Mouse (Mus musculus) forebrain, postnatal 0 days (tissue): Measurements from ENCODE around the gene Ptprj. TPM values are rescaled to one million over a fixed set of nuclear protein-coding genes. Genes with fewer than 3 reads are reported as not detected.
A peak's percentile ranks its signal among the peaks of the same experiment; 100 is the strongest.

ENCODE experiments used
- ATAC-seq: fragments of 200-750 bp; cut with Nextera tagmentation; 2 replicates; pipeline ENCODE4 v1.8.0; 2017; ENCODE audit warnings: mild to moderate bottlenecking, moderate library complexity
- DNase-seq: peaks from one replicate; pipeline ENCODE4 v3.0.0-alpha.2; 2015
- H3K27ac ChIP-seq: fragments of 300-500 bp; sonication (generic); 2 replicates; pipeline ENCODE4 v1.5.1; 2014; ENCODE audit warnings: low read depth, mild to moderate bottlenecking, antibody characterized with exemption, low read length, moderate library complexity, mixed read lengths
- H3K27me3 ChIP-seq: fragments of 300-500 bp; sonication (generic); 2 replicates; pipeline ENCODE4 v1.6.1; 2014; ENCODE audit warnings: mild to moderate bottlenecking, low read length, mixed read lengths; ENCODE audit not compliant: insufficient read depth
- H3K36me3 ChIP-seq: fragments of 300-500 bp; sonication (generic); 2 replicates; pipeline ENCODE4 v1.6.1; 2014; ENCODE audit warnings: mild to moderate bottlenecking, moderate library complexity; ENCODE audit not compliant: insufficient read depth
- H3K4me1 ChIP-seq: fragments of 300-500 bp; sonication (generic); 2 replicates; pipeline ENCODE4 v1.6.1; 2014; ENCODE audit warnings: antibody characterized with exemption; ENCODE audit not compliant: insufficient read depth
- H3K4me2 ChIP-seq: fragments of 300-500 bp; sonication (generic); 2 replicates; pipeline ENCODE4 v1.6.1; 2014; ENCODE audit warnings: low read depth, mild to moderate bottlenecking, moderate library complexity
- H3K4me3 ChIP-seq: fragments of 300-500 bp; sonication (generic); 2 replicates; pipeline ENCODE4 v1.5.1; 2014; ENCODE audit warnings: low read depth, low read length, mixed read lengths
- H3K9ac ChIP-seq: fragments of 300-500 bp; sonication (generic); 2 replicates; pipeline ENCODE4 v1.6.1; 2014; ENCODE audit warnings: mild to moderate bottlenecking
- H3K9me3 ChIP-seq: fragments of 300-500 bp; sonication (generic); 2 replicates; pipeline ENCODE4 v1.6.1; 2016; ENCODE audit warnings: low read length
- CTCF ChIP-seq: sonication (generic); IDR thresholded peaks from 2 replicates; pipeline ENCODE4 v1.5.1; 2016; ENCODE audit warnings: antibody characterized with exemption, control low read depth, low read depth
- WGBS: fragments of 180-500 bp; shearing (Covaris S2); extraction: QIAGEN DNeasy Blood & Tissue Kit; methylation state at CpG from one replicate; pipeline ENCODE4 v1.1.7; 2014; 5-methylcytosine and 5-hydroxymethylcytosine counted together
- polyA plus RNA-seq: library from polyadenylated mRNA; unstranded; fragments of >200 nt; fragmentation: Nextera tagmentation; extraction: Ambion mirVana; gene quantifications from 2 replicates; pipeline ENCODE4 v1.2.1, GENCODE M21; 2015
- total RNA-seq: library from RNA; depleted of rRNA; stranded (reverse); fragments of >200 nt; gene quantifications from 2 replicates; pipeline ENCODE4 v1.2.3, GENCODE M21; 2014; rRNA removed

Gene Ptprj
- total RNA-seq (29.9 and 34.0 TPM in 2 replicates), polyA plus RNA-seq (2.5 and 3.9 TPM in 2 replicates)

DNA sequence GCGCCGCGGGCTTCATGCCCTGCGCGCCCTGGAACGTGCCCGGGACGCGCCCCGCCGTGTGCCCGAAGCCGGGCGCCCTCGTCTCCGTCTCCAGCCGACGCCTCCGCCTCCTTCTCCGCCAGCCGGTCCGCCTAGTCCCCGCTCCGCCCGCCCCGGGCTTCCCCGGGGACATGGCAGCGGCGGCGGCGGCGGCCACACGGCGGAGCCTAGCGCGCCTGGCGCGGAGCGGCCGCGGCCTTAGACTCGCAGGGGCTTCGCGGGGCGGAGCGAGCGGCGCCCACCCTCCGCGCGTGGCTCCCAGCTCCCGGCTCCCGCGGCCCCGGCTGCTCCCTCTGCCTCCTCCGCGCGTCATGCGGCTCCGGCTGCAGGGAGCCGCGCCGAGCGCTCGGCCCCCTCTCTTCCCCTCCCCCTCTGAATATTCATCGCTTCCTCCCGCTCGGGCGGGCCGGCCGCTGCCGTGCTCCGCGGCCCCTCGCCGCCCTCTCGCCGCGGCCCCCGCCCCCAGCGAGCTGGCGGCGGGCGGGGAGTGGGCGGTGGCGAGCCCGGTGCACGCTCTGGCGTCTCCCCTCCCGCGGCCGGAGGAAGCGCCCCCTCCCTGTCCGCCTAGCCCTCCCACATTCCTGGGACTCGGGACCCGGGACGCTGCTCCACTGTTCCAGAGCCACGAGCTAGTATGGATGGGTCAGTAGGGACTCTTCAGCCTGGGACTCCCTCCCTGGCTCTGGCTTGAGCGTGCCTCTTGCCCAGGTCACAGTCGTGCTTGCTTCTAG lies at the start of gene Ptprj:
Ptprj (minus strand) TSS at position 412 of the 770 bp plus-strand sequence.
- no peaks in the 10 kb centered on the region for H3K4me1 ChIP-seq
- H3K4me3 ChIP-seq: peak within 1 kb of the TSS; percentile 92
- no peak for TF ChIP-seq CTCF
- H3K27ac ChIP-seq: peak within 1 kb of the TSS; percentile 86
- peak within 1 kb of the TSS; percentile 88 for H3K4me2 ChIP-seq
- ATAC-seq (peak; percentile 86), DNase-seq (peak; percentile 77)
- no peaks in the 10 kb centered on the region for H3K9me3 ChIP-seq
- H3K36me3 ChIP-seq: no peaks in the 10 kb centered on the region
- WGBS: 7% methylated on average over 78 of the region's 100 CpGs
- no peaks in the 10 kb centered on the region for H3K27me3 ChIP-seq
- H3K9ac ChIP-seq: peak within 1 kb of the TSS; percentile 89

DNA sequence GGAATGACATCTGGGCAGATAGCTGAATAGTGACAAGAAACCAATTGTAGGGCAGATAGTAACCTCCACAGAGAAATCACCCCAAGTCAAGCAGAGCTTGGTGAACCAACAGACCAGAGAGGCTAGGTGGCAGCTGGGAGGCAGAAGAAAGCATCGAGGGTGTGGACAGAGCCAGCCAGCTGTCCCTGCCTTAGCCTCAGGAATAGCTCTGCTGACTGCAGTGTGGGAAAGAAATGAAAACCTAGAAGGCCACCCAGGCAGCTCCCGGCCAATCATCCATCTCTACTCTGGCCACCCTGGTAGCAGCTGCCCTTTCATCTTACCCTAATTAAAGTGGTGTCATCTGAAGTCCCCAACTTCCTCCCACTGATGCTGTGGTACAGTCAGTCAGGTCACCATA lies 49.1 kb upstream of the Ptprj start:
- ATAC-seq (no peak), DNase-seq (no peak)
- TF ChIP-seq CTCF: no peak

DNA sequence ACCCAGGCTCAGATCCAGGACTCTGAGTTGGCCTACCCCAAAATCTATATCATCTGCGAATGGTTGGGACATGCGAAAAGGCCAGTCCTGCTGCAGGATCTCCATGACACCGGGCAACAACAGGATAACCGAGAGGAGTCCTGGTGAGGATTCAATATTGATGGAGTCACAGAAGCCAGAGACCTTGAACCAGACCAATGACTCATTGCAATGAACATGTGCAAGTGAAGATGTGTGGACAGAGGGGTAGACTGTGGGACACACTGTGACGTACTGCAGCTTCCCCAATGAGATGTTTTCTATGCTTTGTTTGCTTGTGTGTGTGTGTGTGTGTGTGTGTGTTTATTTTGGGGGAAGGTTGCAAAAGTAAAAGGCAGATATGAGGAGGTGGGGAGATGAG lies 47.8 kb upstream of the Ptprj start:
- 91% methylated on average over 5 of the region's 5 CpGs for WGBS
- no peak for TF ChIP-seq CTCF
- no peaks in the 10 kb centered on the region for H3K9me3 ChIP-seq
- ATAC-seq (no peak), DNase-seq (no peak)
- H3K9ac ChIP-seq: no peak overlapping the region
- H3K27ac ChIP-seq: no peak overlapping the region
- no peaks in the 10 kb centered on the region for H3K4me1 ChIP-seq
- H3K4me2 ChIP-seq: no peak overlapping the region
- H3K36me3 ChIP-seq: no peaks in the 10 kb centered on the region
- H3K27me3 ChIP-seq: no peaks in the 10 kb centered on the region
- no peak overlapping the region for H3K4me3 ChIP-seq

More for the DNA sequence above, 49.1 kb upstream of the Ptprj start:
- Histone ChIP-seq H3K4me3 (no peak overlapping the region), H3K9ac (no peak overlapping the region), H3K9me3 (no peaks in the 10 kb centered on the region), H3K27ac (no peak overlapping the region), H3K4me2 (no peak overlapping the region), H3K27me3 (no peaks in the 10 kb centered on the region), H3K36me3 (no peaks in the 10 kb centered on the region), H3K4me1 (no peaks in the 10 kb centered on the region)
- WGBS: 65% methylated on average over 2 of the region's 2 CpGs

DNA sequence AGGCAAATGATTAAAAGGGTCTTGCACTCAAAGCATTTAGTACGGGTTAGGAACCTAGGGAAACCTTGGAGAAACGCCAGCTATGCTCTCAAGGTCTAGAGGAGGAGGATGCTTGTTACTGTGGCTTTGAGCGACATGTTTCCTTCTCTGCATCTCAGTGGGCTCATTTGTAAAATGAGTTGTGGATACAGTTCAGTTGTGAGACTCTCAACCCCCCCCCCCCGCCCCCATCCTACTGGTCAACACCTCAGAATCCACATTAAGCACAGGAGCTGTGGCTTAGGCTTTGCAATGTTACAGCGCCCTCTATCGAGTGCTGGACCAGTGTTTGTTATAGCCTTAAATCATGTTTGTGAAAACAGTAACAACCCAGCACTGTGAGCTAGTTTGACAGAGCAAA lies 44.5 kb upstream of the Ptprj start:
- peak; percentile 65 for DNase-seq
- TF ChIP-seq CTCF: peak; percentile 66
- peak; percentile 70 for ATAC-seq
- no peaks in the 10 kb centered on the region for H3K36me3 ChIP-seq
- H3K9ac ChIP-seq: no peak overlapping the region
- H3K4me3 ChIP-seq: no peak overlapping the region
- H3K4me1 ChIP-seq: no peaks in the 10 kb centered on the region
- no peaks in the 10 kb centered on the region for H3K27me3 ChIP-seq
- no peak overlapping the region for H3K27ac ChIP-seq
- 8% methylated on average over 6 of the region's 6 CpGs for WGBS
- no peaks in the 10 kb centered on the region for H3K9me3 ChIP-seq
- H3K4me2 ChIP-seq: no peak overlapping the region

DNA sequence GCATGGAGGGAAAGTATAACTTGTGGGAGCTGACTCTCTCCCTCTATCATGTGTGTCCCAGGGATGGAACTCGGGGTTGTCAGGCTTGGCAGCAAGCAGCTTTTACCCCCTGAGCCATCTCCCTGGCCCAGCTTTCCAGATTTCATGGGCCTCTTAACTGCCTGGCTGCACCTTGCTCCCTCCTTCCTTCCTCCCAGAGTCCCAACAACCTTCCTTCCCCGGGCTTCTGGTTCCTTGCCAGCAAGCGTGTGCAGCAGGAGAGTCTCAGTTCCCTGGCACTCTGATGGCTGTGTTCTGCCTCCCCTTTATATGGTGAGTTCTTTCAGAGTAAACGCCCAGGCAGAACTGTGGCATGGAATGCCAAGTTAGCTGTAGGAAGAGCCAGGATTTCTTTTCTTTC lies 43.9 kb upstream of the Ptprj start:
- no peaks in the 10 kb centered on the region for H3K9me3 ChIP-seq
- H3K27ac ChIP-seq: no peak overlapping the region
- no peak overlapping the region for H3K4me2 ChIP-seq
- DNase-seq (peak; percentile 36), ATAC-seq (no peak)
- no peaks in the 10 kb centered on the region for H3K4me1 ChIP-seq
- WGBS: 8% methylated on average over 4 of the region's 4 CpGs
- no peak overlapping the region for H3K9ac ChIP-seq
- TF ChIP-seq CTCF: no peak
- H3K36me3 ChIP-seq: no peaks in the 10 kb centered on the region
- H3K27me3 ChIP-seq: no peaks in the 10 kb centered on the region
- no peak overlapping the region for H3K4me3 ChIP-seq

DNA sequence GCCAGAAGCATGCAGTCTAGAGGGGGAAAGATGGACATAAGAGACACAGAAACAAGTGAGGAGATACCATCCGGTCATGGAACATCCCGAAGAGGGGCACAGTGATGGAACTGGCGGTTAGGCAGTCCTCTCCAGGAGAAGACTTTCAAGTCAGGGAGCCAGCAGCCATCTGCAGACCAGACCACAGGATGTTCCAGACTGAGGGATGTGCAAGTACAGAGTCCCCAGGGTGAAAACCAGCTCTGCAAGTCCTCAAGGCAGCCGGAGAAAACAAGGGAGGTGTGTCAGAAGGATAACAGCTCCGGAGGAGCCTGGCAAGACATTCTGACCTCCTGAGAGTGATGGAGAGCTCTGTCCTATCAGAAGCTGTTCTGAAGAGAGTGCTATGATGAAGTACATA lies 40.4 kb upstream of the Ptprj start:
- H3K27me3 ChIP-seq: no peaks in the 10 kb centered on the region
- 80% methylated on average over 5 of the region's 5 CpGs for WGBS
- ATAC-seq: no peak
- no peak overlapping the region for H3K27ac ChIP-seq
- no peak for TF ChIP-seq CTCF
- no peaks in the 10 kb centered on the region for H3K4me1 ChIP-seq
- no peak overlapping the region for H3K4me3 ChIP-seq
- H3K9me3 ChIP-seq: no peaks in the 10 kb centered on the region
- no peak overlapping the region for H3K9ac ChIP-seq
- H3K4me2 ChIP-seq: no peak overlapping the region
- no peak for DNase-seq
- H3K36me3 ChIP-seq: no peaks in the 10 kb centered on the region

DNA sequence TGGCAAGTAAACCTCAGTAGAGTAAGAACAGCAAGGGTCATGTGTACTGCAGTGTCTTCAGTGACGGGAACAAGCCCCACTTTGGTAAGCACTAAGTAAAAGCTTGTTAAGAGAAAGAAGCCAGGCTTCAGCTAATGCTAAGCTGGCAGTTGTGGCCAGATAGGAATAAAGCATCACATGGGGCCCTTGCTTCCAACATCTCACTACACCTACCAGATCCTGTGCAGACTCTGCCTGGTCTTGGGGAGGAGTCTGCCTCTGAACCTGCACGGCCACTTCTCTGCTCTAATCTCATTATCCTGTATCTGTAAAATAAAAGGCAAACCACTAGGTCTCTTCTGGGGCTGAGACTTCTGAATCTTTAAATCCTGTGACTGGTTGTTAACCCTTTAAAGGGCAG lies 39.2 kb upstream of the Ptprj start:
- ATAC-seq: no peak
- Histone ChIP-seq H3K9me3 (no peaks in the 10 kb centered on the region), H3K4me1 (no peaks in the 10 kb centered on the region), H3K27me3 (no peaks in the 10 kb centered on the region), H3K27ac (no peak overlapping the region), H3K4me2 (no peak overlapping the region), H3K9ac (no peak overlapping the region), H3K36me3 (no peaks in the 10 kb centered on the region), H3K4me3 (no peak overlapping the region)
- WGBS: 23% methylated on average over 2 of the region's 2 CpGs
- DNase-seq: no peak
- TF ChIP-seq CTCF: no peak
